Comparison of ENCODE assay signal across 9 mouse cellular contexts in the genomic region with DNA sequence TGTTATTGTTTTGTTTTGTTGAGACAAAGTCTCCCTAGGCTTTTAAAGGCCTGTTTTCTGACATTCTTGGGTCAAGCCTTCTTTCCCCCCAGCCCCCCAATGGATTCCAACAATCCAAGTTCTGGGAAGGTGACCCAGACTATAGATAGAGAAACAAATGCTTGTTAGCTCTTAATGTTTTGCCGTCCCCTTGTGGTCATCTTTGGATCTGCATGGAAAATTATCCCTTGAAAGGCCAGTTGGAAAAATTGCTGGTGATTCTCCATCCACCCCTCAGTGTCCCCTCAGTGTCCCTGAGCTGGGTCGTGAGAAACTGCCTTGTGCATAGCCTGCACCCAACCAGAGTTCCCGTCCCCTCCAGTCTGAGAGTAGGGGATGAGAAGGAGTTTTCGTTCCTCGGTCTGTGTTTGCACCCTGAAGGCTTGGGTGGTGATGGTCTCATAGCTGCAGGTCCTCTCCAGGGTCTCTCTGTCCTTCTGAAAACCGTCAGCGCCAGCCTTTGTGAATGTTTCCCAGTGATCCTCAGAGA. TPM values are rescaled to one million over a fixed set of nuclear protein-coding genes. Genes with fewer than 3 reads are reported as not detected.
DNase-seq lines count a peak whose midpoint lies in the region; ATAC-seq lines count a peak whose summit lies in the region.
"Had no signal": no experiment of that assay in that cellular context is flagged by ENCODE, and none has a peak within 500 bp of the region (broad histone marks: within the 10 kb centered on the region; RNA-seq: fewer than 3 reads in every experiment).

No protein-coding gene starts in this region.

- peaks cover 4% of the 10 kb centered on the region; the same call in 1 of the 2 replicates for H3K9me3 ChIP-seq in forebrain, embryonic 13.5 days (replicated peaks)
- H3K9me3 ChIP-seq: limb, embryonic 15.5 days had no signal

- peak; percentile 59 to 88 for DNase-seq in adrenal gland, adult (ENCODE audit: inconsistent age in 2 of 2, low spot score in 1 of 2)
- no peak for DNase-seq in adrenal gland, postnatal 25 days
- DNase-seq in layer of hippocampus, adult 11-12 months (ENCODE audit: low spot score): peak; percentile 66
- no peak for DNase-seq in layer of hippocampus, adult 9-11 months
- DNase-seq in adrenal gland, postnatal 14 days: peak; percentile 75
- DNase-seq in heart, postnatal 36 days: peak; percentile 51 to 63
- DNase-seq in mesoderm, embryonic 11.5 days (ENCODE audit: low read depth, low spot score): peak; percentile 59

- WGBS in forebrain, embryonic 13.5 days: 52% methylated on average over 7 of the region's 7 CpGs

- peaks cover 22% of the 10 kb centered on the region for H3K36me3 ChIP-seq in forebrain, embryonic 13.5 days (ENCODE audit: poor library complexity, severe bottlenecking)

- peaks cover 9% of the 10 kb centered on the region for H3K4me1 ChIP-seq in forebrain, embryonic 13.5 days

- H3K9ac ChIP-seq in forebrain, embryonic 13.5 days: no peak overlapping the region
- H3K9ac ChIP-seq: limb, embryonic 15.5 days had no signal

- intact Hi-C loops in heart, postnatal 36 days (cut with DNase I): loop anchor here (1.0 to 2.0 kb wide), 2 partner anchors 31 to 52 kb away; no protein-coding TSS in a partner anchor

- H3K27me3 ChIP-seq in forebrain, embryonic 13.5 days: peaks cover 22% of the 10 kb centered on the region
- H3K27me3 ChIP-seq: limb, embryonic 15.5 days had no signal

- no peak for ATAC-seq in forebrain, embryonic 13.5 days

- no peak overlapping the region for H3K4me3 ChIP-seq in forebrain, embryonic 13.5 days
- H3K4me3 ChIP-seq: limb, embryonic 15.5 days had no signal

- H3K27ac ChIP-seq in forebrain, embryonic 13.5 days: no peak overlapping the region
- H3K27ac ChIP-seq: limb, embryonic 15.5 days had no signal

- H3K4me2 ChIP-seq in forebrain, embryonic 13.5 days: no peak overlapping the region
- H3K4me2 ChIP-seq: limb, embryonic 15.5 days had no signal

RNA-seq across cellular contexts. Expression of a gene that starts 3.3 kb away (rescaled TPM):
- 6.2 and 7.5 TPM in 2 replicates for total RNA-seq in adrenal gland, postnatal 25 days (2021)
- 9.7 and 12.4 TPM in 2 replicates for total RNA-seq in adrenal gland, postnatal 14 days (2021)
- total RNA-seq in heart, postnatal 36 days (2021): 10 to 100 TPM in 1 of 2 experiments, 1 to 10 TPM in 1; 7.9 to 10.6 TPM
- 1.2 and 1.3 TPM in 2 replicates for polyA plus RNA-seq in forebrain, embryonic 13.5 days (2015; fragmentation: Nextera tagmentation; extraction: Ambion mirVana)

RNA-seq across cellular contexts. Expression of a gene that starts 19.1 kb away (rescaled TPM):
- 26.9 and 30.6 TPM in 2 replicates for total RNA-seq in adrenal gland, postnatal 25 days (2021)
- 27.5 and 28.5 TPM in 2 replicates for total RNA-seq in adrenal gland, postnatal 14 days (2021)
- total RNA-seq in heart, postnatal 36 days (2021): 10 to 100 TPM; 53.9 to 62.9 TPM
- 42.1 and 47.5 TPM in 2 replicates for polyA plus RNA-seq in forebrain, embryonic 13.5 days (2015; fragmentation: Nextera tagmentation; extraction: Ambion mirVana)

RNA-seq across cellular contexts. Expression of a gene that starts 32.8 kb away (rescaled TPM):
- total RNA-seq in adrenal gland, postnatal 25 days (2021): 36.3 and 66.2 TPM in 2 replicates
- total RNA-seq in adrenal gland, postnatal 14 days (2021): 36.9 and 46.6 TPM in 2 replicates
- 10 to 100 TPM; 34.3 to 44.4 TPM for total RNA-seq in heart, postnatal 36 days (2021)
- polyA plus RNA-seq in forebrain, embryonic 13.5 days (2015; fragmentation: Nextera tagmentation; extraction: Ambion mirVana): 6.4 and 7.0 TPM in 2 replicates

RNA-seq across cellular contexts. Expression of a gene that starts 43.1 kb away (rescaled TPM):
- total RNA-seq in adrenal gland, postnatal 25 days (2021): 0.27 and 0.43 TPM in 2 replicates
- 0.71 and 0.93 TPM in 2 replicates for total RNA-seq in adrenal gland, postnatal 14 days (2021)
- total RNA-seq in heart, postnatal 36 days (2021): under 1 TPM in 1 of 2 experiments, not detected in 1; 0.14 TPM
- polyA plus RNA-seq in forebrain, embryonic 13.5 days (2015; fragmentation: Nextera tagmentation; extraction: Ambion mirVana): 5.2 and 6.6 TPM in 2 replicates

RNA-seq across cellular contexts. Expression of a gene that starts 59.5 kb away (rescaled TPM):
- 90.5 and 99.0 TPM in 2 replicates for total RNA-seq in adrenal gland, postnatal 25 days (2021)
- 79.1 and 87.8 TPM in 2 replicates for total RNA-seq in adrenal gland, postnatal 14 days (2021)
- 10 to 100 TPM; 66.8 to 67.0 TPM for total RNA-seq in heart, postnatal 36 days (2021)
- 159 and 164 TPM in 2 replicates for polyA plus RNA-seq in forebrain, embryonic 13.5 days (2015; fragmentation: Nextera tagmentation; extraction: Ambion mirVana)

Comparison
In these comparisons a context has a peak if more than half of its experiments do, and no peak if none do; other contexts are left out.
1. DNase-seq: peak in adrenal gland, adult (2 of 2), layer of hippocampus, adult 11-12 months (single experiment), adrenal gland, postnatal 14 days (single experiment), heart, postnatal 36 days (2 of 2) and mesoderm, embryonic 11.5 days (single experiment); none in adrenal gland, postnatal 25 days (single experiment) and layer of hippocampus, adult 9-11 months (single experiment).